Mouse (Mus musculus): ENCODE measurements around the gene Sgsm1. TPM values are rescaled to one million over a fixed set of nuclear protein-coding genes. Genes with fewer than 3 reads are reported as not detected.
A peak's percentile ranks its signal among the peaks of the same experiment; 100 is the strongest.

Sgsm1 gene
- polyA plus RNA-seq, 1 experiment from 2014 or later: 3.7 TPM

DNA sequence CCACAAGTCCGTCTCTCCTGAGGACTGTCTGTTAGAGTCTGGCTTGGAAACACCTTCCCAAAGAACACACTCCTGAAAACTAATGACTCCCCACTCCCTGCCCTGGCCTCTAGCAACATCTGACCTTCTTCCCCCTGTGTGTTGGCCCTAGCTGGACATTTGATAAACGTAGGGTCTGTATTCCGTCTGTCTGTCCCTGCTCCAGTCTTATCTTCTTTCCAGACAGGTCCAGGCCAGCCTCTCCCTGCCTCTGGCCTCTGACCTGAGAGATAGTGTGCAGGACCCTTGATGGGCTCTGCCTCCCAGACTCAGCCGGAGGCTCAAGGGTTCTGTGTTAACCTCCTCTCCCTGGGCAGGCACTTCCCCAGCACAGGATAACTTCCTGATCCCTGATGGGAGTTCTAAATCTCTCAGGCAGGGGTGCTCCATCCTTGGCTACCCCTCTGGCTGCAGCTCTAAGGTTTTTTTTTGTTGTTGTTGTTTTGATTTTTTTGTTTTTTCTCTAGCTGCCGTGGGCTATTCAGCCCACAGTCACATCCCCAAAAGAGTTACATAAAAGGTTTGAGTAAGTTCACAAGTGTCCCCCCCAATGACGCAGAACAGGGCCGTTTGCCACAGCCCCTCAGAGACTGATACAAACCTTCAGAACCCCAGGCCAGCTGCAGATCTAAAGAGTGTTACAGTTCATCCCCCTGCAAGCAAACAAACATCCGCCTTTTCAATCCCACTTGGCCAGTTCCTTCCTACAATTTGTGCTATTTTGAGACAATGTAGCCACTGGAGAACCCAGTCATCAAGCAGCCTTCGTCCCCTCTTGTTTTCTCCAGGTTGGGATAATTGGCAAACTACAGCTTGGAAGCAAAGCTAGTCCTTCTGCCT lies 113.4 kb downstream of the Sgsm1 start:
- H3K9me3 ChIP-seq (replicated peaks; ENCODE audit: low read length): no peaks in the 10 kb centered on the region
- H3K9ac ChIP-seq (ENCODE audit: low read depth, low read length): no peak overlapping the region
- H3K4me2 ChIP-seq (ENCODE audit: low read length): no peak overlapping the region
- 0 out of 2 replicates have a peak, but pooled peaks cover 4% of the 10 kb centered on the region for H3K4me1 ChIP-seq (replicated peaks; ENCODE audit: insufficient read depth, low read length)
- ATAC-seq (replicated peaks; ENCODE audit: low FRiP score, low read depth) (no peak), DNase-seq (ENCODE audit: low spot score) (peak; percentile 47)
- 46% methylated on average over 9 of the region's 9 CpGs for WGBS
- no peaks in the 10 kb centered on the region for H3K27me3 ChIP-seq (ENCODE audit: insufficient read depth, low read length)
- peak overlapping the region; percentile 73 for H3K27ac ChIP-seq
- no peaks in the 10 kb centered on the region for H3K36me3 ChIP-seq (ENCODE audit: insufficient read depth, low read length)
- no peak for TF ChIP-seq CTCF (IDR thresholded peaks at IDR 0.05; ENCODE audit: low read depth)
- no peak overlapping the region for H3K4me3 ChIP-seq (replicated peaks; ENCODE audit: low read depth, low read length)

DNA sequence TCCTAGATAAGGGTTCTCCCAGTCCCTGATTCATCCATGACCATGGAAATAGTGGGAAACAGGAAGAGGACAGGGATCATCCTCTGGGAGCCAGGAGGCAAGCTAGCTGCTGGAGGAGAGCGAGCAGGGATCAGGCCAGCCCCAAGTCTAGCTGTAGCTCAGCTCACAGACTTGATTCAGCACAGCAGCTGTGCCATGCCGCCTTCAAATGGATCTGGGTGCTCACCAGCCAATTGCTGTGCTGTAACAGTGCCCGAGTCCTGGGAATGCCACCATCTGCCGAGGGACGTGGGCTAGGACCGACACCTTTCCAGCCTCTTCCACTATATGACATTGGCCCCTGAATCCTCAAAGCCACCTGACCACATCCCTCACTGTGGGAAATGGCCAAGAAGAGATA lies 114.7 kb downstream of the Sgsm1 start:
- Histone ChIP-seq H3K4me1 (replicated peaks; ENCODE audit: insufficient read depth, low read length) (0 out of 2 replicates have a peak, but pooled peaks cover 4% of the 10 kb centered on the region), H3K27me3 (ENCODE audit: insufficient read depth, low read length) (no peaks in the 10 kb centered on the region), H3K9me3 (replicated peaks; ENCODE audit: low read length) (no peaks in the 10 kb centered on the region), H3K4me3 (replicated peaks; ENCODE audit: low read depth, low read length) (no peak overlapping the region), H3K27ac (no peak overlapping the region), H3K4me2 (ENCODE audit: low read length) (no peak overlapping the region), H3K36me3 (ENCODE audit: insufficient read depth, low read length) (no peaks in the 10 kb centered on the region), H3K9ac (ENCODE audit: low read depth, low read length) (no peak overlapping the region)
- ATAC-seq (replicated peaks; ENCODE audit: low FRiP score, low read depth) (no peak), DNase-seq (ENCODE audit: low spot score) (no peak)
- WGBS: 93% methylated on average over 6 of the region's 6 CpGs
- TF ChIP-seq CTCF (IDR thresholded peaks at IDR 0.05; ENCODE audit: low read depth): no peak

DNA sequence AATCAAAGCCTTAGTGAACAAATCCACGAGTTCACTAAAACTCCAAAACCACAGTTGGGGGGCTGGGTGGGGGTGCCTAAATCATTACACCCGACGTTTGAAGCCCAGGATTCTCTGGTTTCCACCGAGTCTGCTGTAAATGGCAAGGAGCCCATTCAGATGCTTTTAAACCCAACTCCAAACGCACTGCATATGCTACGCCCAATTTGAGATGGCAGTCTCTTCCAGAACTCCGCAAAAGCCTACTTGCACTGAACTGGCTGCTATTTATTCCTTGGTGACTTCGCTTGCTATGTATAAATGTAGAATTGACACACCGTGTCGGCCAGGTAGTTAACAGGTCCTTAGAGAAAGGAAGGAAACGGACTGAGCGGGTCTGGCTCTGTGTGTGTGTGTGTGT lies 115.1 kb downstream of the Sgsm1 start:
- Histone ChIP-seq H3K36me3 (ENCODE audit: insufficient read depth, low read length) (0 out of 2 replicates have a peak, but pooled peaks cover 2% of the 10 kb centered on the region), H3K9me3 (replicated peaks; ENCODE audit: low read length) (no peaks in the 10 kb centered on the region), H3K4me1 (replicated peaks; ENCODE audit: insufficient read depth, low read length) (0 out of 2 replicates have a peak, but pooled peaks cover 4% of the 10 kb centered on the region), H3K27me3 (ENCODE audit: insufficient read depth, low read length) (no peaks in the 10 kb centered on the region), H3K27ac (no peak overlapping the region), H3K4me3 (replicated peaks; ENCODE audit: low read depth, low read length) (no peak overlapping the region), H3K4me2 (ENCODE audit: low read length) (no peak overlapping the region), H3K9ac (ENCODE audit: low read depth, low read length) (no peak overlapping the region)
- no peak for ATAC-seq (replicated peaks; ENCODE audit: low FRiP score, low read depth)
- DNase-seq (ENCODE audit: low spot score): no peak
- TF ChIP-seq CTCF (IDR thresholded peaks at IDR 0.05; ENCODE audit: low read depth): no peak
- 81% methylated on average over 12 of the region's 12 CpGs for WGBS

DNA sequence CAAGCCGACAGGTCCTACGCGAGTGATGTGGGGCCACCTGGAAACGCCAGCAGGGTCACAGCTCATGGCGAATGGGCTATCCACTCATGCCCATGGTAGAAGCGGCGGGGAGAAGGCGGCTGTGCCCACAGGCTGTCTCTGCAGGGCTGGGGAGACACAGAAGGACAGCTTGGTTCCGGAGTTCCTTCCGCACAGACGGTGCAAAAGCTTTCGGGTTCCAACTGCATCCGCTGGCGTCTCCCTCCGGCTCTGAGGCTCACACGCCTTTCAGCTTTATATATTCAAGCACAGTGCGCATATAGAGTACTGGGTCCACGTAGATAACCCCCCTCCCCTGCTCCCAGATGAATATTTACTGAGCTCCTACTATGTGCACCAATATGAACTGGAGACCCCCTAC lies 116.8 kb downstream of the Sgsm1 start:
- no peak overlapping the region for H3K27ac ChIP-seq
- no peak for TF ChIP-seq CTCF (IDR thresholded peaks at IDR 0.05; ENCODE audit: low read depth)
- 90% methylated on average over 18 of the region's 18 CpGs for WGBS
- H3K27me3 ChIP-seq (ENCODE audit: insufficient read depth, low read length): no peaks in the 10 kb centered on the region
- H3K4me3 ChIP-seq (replicated peaks; ENCODE audit: low read depth, low read length): no peak overlapping the region
- no peak for DNase-seq (ENCODE audit: low spot score)
- no peak overlapping the region for H3K9ac ChIP-seq (ENCODE audit: low read depth, low read length)
- 0 out of 2 replicates have a peak, but pooled peaks cover 4% of the 10 kb centered on the region for H3K4me1 ChIP-seq (replicated peaks; ENCODE audit: insufficient read depth, low read length)
- no peak for ATAC-seq (replicated peaks; ENCODE audit: low FRiP score, low read depth)
- 0 out of 2 replicates have a peak, but pooled peaks cover 7% of the 10 kb centered on the region for H3K36me3 ChIP-seq (ENCODE audit: insufficient read depth, low read length)
- no peaks in the 10 kb centered on the region for H3K9me3 ChIP-seq (replicated peaks; ENCODE audit: low read length)
- H3K4me2 ChIP-seq (ENCODE audit: low read length): no peak overlapping the region

Small RNAs within 50 kb of the gene (microRNA-seq; reads per million reads assigned to microRNA genes)
- gene Mir7229: not detected
- gene Mir7230: not detected

Other genes starting within 250 kb of the Sgsm1 start
- not detected in 2 replicates for gene Crybb2, start 240.7 kb downstream of the Sgsm1 start, polyA plus RNA-seq (2015; fragmentation: Nextera tagmentation; extraction: Ambion mirVana)
- 0.71 and 1.1 TPM in 2 replicates for gene Crybb3, start 229.2 kb downstream of the Sgsm1 start, polyA plus RNA-seq (2015; fragmentation: Nextera tagmentation; extraction: Ambion mirVana)
- 4.8 and 5.0 TPM in 2 replicates for gene 2900026A02Rik, start 89.5 kb downstream of the Sgsm1 start, polyA plus RNA-seq (2015; fragmentation: Nextera tagmentation; extraction: Ambion mirVana)
- 0.12 and 0.22 TPM in 2 replicates for gene Tmem211, start 83.9 kb downstream of the Sgsm1 start, polyA plus RNA-seq (2015; fragmentation: Nextera tagmentation; extraction: Ambion mirVana)
- gene Aym1, start 46.5 kb upstream of the Sgsm1 start, polyA plus RNA-seq (2015; fragmentation: Nextera tagmentation; extraction: Ambion mirVana): not detected in 2 replicates
- 1.7 and 2.0 TPM in 2 replicates for gene Wscd2, start 179.5 kb upstream of the Sgsm1 start, polyA plus RNA-seq (2015; fragmentation: Nextera tagmentation; extraction: Ambion mirVana)

All from kidney, postnatal 0 days (tissue).